Mouse (Mus musculus): ENCODE measurements at regions not wholly inside any gene's neighbourhood (a gene's known extent, or its start where the extent isn't known, plus 50 kb on each side); places are given as distances from the start of the nearest gene placed in this dataset.
"Not testable (repeated sequence)": the region's sequence is repeated elsewhere in the genome, so short reads cannot be mapped to it uniquely, and the experiment has no call there.

- H3K4me1 ChIP-seq (ENCODE audit: control insufficient read depth, insufficient read depth, low read length) = peaks cover 10% of the 10 kb centered on the region; the same call in 1 of the 2 replicates
- H3K9ac ChIP-seq (replicated peaks; ENCODE audit: low read depth, low read length) = no peak overlapping the region
- H3K27me3 ChIP-seq (ENCODE audit: control insufficient read depth, insufficient read depth, low read length) = no peaks in the 10 kb centered on the region
- ATAC-seq (ENCODE audit: low read depth) = no peak
- no peak overlapping the region for H3K27ac ChIP-seq (ENCODE audit: low read depth, low read length)
- no peaks in the 10 kb centered on the region for H3K9me3 ChIP-seq (ENCODE audit: control insufficient read depth, low read length)
- H3K36me3 ChIP-seq (ENCODE audit: control insufficient read depth, insufficient read depth, low read length) = no peaks in the 10 kb centered on the region
- 86% methylated on average over 5 of the region's 5 CpGs for WGBS
- no peak overlapping the region for H3K4me2 ChIP-seq (ENCODE audit: low read depth, low read length)
- no peak overlapping the region for H3K4me3 ChIP-seq (ENCODE audit: low read depth, low read length)
Measured at GRCm38 (mm10) chr13:97363765-97364164, 122.9 kb downstream of the Enc1 start.

GRCm38 (mm10) chr13:97363214-97363613 is 122.3 kb downstream of the Enc1 start:
- Histone ChIP-seq H3K4me2 (ENCODE audit: low read depth, low read length) (no peak overlapping the region), H3K4me1 (ENCODE audit: control insufficient read depth, insufficient read depth, low read length) (peaks cover 10% of the 10 kb centered on the region; the same call in 1 of the 2 replicates), H3K36me3 (ENCODE audit: control insufficient read depth, insufficient read depth, low read length) (no peaks in the 10 kb centered on the region), H3K9me3 (ENCODE audit: control insufficient read depth, low read length) (no peaks in the 10 kb centered on the region), H3K27ac (ENCODE audit: low read depth, low read length) (no peak overlapping the region), H3K4me3 (ENCODE audit: low read depth, low read length) (no peak overlapping the region), H3K9ac (replicated peaks; ENCODE audit: low read depth, low read length) (no peak overlapping the region), H3K27me3 (ENCODE audit: control insufficient read depth, insufficient read depth, low read length) (no peaks in the 10 kb centered on the region)
- 95% methylated on average over 4 of the region's 4 CpGs for WGBS
- no peak for ATAC-seq (ENCODE audit: low read depth)

GRCm38 (mm10) chr13:97360551-97360950 is 119.6 kb downstream of the Enc1 start:
- no peak overlapping the region for H3K27ac ChIP-seq (ENCODE audit: low read depth, low read length)
- no peak for ATAC-seq (ENCODE audit: low read depth)
- 89% methylated on average over 9 of the region's 9 CpGs for WGBS
- no peak overlapping the region for H3K9ac ChIP-seq (replicated peaks; ENCODE audit: low read depth, low read length)
- no peaks in the 10 kb centered on the region for H3K27me3 ChIP-seq (ENCODE audit: control insufficient read depth, insufficient read depth, low read length)
- H3K4me2 ChIP-seq (ENCODE audit: low read depth, low read length) = no peak overlapping the region
- no peak overlapping the region for H3K4me3 ChIP-seq (ENCODE audit: low read depth, low read length)
- H3K9me3 ChIP-seq (ENCODE audit: control insufficient read depth, low read length) = no peaks in the 10 kb centered on the region
- H3K4me1 ChIP-seq (ENCODE audit: control insufficient read depth, insufficient read depth, low read length) = peaks cover 8% of the 10 kb centered on the region; the same call in 1 of the 2 replicates
- H3K36me3 ChIP-seq (ENCODE audit: control insufficient read depth, insufficient read depth, low read length) = no peaks in the 10 kb centered on the region

- Histone ChIP-seq H3K4me1 (ENCODE audit: control insufficient read depth, insufficient read depth, low read length) (no peaks in the 10 kb centered on the region), H3K27ac (ENCODE audit: low read depth, low read length) (no peak overlapping the region), H3K27me3 (ENCODE audit: control insufficient read depth, insufficient read depth, low read length) (no peaks in the 10 kb centered on the region), H3K9me3 (ENCODE audit: control insufficient read depth, low read length) (no peaks in the 10 kb centered on the region), H3K4me3 (ENCODE audit: low read depth, low read length) (no peak overlapping the region), H3K4me2 (ENCODE audit: low read depth, low read length) (no peak overlapping the region), H3K9ac (replicated peaks; ENCODE audit: low read depth, low read length) (no peak overlapping the region), H3K36me3 (ENCODE audit: control insufficient read depth, insufficient read depth, low read length) (no peaks in the 10 kb centered on the region)
- ATAC-seq (ENCODE audit: low read depth) = no peak
- 87% methylated on average over 8 of the region's 8 CpGs for WGBS
Measured at GRCm38 (mm10) chr13:97358781-97359305, 117.9 kb downstream of the Enc1 start.

GRCm38 (mm10) chr13:97358261-97358660 is 117.4 kb downstream of the Enc1 start:
- H3K36me3 ChIP-seq (ENCODE audit: control insufficient read depth, insufficient read depth, low read length) = no peaks in the 10 kb centered on the region
- H3K27ac ChIP-seq (ENCODE audit: low read depth, low read length) = no peak overlapping the region
- ATAC-seq (ENCODE audit: low read depth) = no peak
- H3K27me3 ChIP-seq (ENCODE audit: control insufficient read depth, insufficient read depth, low read length) = no peaks in the 10 kb centered on the region
- H3K9ac ChIP-seq (replicated peaks; ENCODE audit: low read depth, low read length) = no peak overlapping the region
- H3K4me2 ChIP-seq (ENCODE audit: low read depth, low read length) = no peak overlapping the region
- WGBS = 51% methylated on average over 6 of the region's 6 CpGs
- H3K4me3 ChIP-seq (ENCODE audit: low read depth, low read length) = no peak overlapping the region
- H3K4me1 ChIP-seq (ENCODE audit: control insufficient read depth, insufficient read depth, low read length) = no peaks in the 10 kb centered on the region
- H3K9me3 ChIP-seq (ENCODE audit: control insufficient read depth, low read length) = no peaks in the 10 kb centered on the region

- ATAC-seq (ENCODE audit: low read depth) = no peak
- Histone ChIP-seq H3K4me1 (ENCODE audit: control insufficient read depth, insufficient read depth, low read length) (no peaks in the 10 kb centered on the region), H3K4me3 (ENCODE audit: low read depth, low read length) (no peak overlapping the region), H3K36me3 (ENCODE audit: control insufficient read depth, insufficient read depth, low read length) (no peaks in the 10 kb centered on the region), H3K27me3 (ENCODE audit: control insufficient read depth, insufficient read depth, low read length) (no peaks in the 10 kb centered on the region), H3K9ac (replicated peaks; ENCODE audit: low read depth, low read length) (no peak overlapping the region), H3K9me3 (ENCODE audit: control insufficient read depth, low read length) (no peaks in the 10 kb centered on the region), H3K4me2 (ENCODE audit: low read depth, low read length) (no peak overlapping the region), H3K27ac (ENCODE audit: low read depth, low read length) (no peak overlapping the region)
- 66% methylated on average over 13 of the region's 13 CpGs for WGBS
Measured at GRCm38 (mm10) chr13:97356923-97357807, 116.3 kb downstream of the Enc1 start.

GRCm38 (mm10) chr13:97355411-97355810 is 114.5 kb downstream of the Enc1 start:
- H3K9me3 ChIP-seq (ENCODE audit: control insufficient read depth, low read length); H3K4me1 ChIP-seq (ENCODE audit: control insufficient read depth, insufficient read depth, low read length): not testable (repeated sequence)
- 97% methylated on average over 6 of the region's 6 CpGs for WGBS

GRCm38 (mm10) chr13:97347696-97348095 is 106.8 kb downstream of the Enc1 start:
- WGBS = 83% methylated on average over 7 of the region's 7 CpGs
- no peak for ATAC-seq (ENCODE audit: low read depth)
- Histone ChIP-seq H3K27me3 (ENCODE audit: control insufficient read depth, insufficient read depth, low read length) (no peaks in the 10 kb centered on the region), H3K4me3 (ENCODE audit: low read depth, low read length) (no peak overlapping the region), H3K27ac (ENCODE audit: low read depth, low read length) (no peak overlapping the region), H3K4me2 (ENCODE audit: low read depth, low read length) (no peak overlapping the region), H3K9me3 (ENCODE audit: control insufficient read depth, low read length) (no peaks in the 10 kb centered on the region), H3K9ac (replicated peaks; ENCODE audit: low read depth, low read length) (no peak overlapping the region), H3K36me3 (ENCODE audit: control insufficient read depth, insufficient read depth, low read length) (no peaks in the 10 kb centered on the region), H3K4me1 (ENCODE audit: control insufficient read depth, insufficient read depth, low read length) (no peaks in the 10 kb centered on the region)

More at GRCm38 (mm10) chr13:97355411-97355810, 114.5 kb downstream of the Enc1 start:
- not testable (repeated sequence) for H3K27me3 ChIP-seq (ENCODE audit: control insufficient read depth, insufficient read depth, low read length); H3K27ac ChIP-seq (ENCODE audit: low read depth, low read length); H3K4me2 ChIP-seq (ENCODE audit: low read depth, low read length); H3K4me3 ChIP-seq (ENCODE audit: low read depth, low read length); H3K9ac ChIP-seq (replicated peaks; ENCODE audit: low read depth, low read length); H3K36me3 ChIP-seq (ENCODE audit: control insufficient read depth, insufficient read depth, low read length); ATAC-seq (ENCODE audit: low read depth)

- H3K4me3 ChIP-seq (ENCODE audit: low read depth, low read length) = no peak overlapping the region
- no peaks in the 10 kb centered on the region for H3K36me3 ChIP-seq (ENCODE audit: control insufficient read depth, insufficient read depth, low read length)
- no peak overlapping the region for H3K4me2 ChIP-seq (ENCODE audit: low read depth, low read length)
- ATAC-seq (ENCODE audit: low read depth) = no peak
- H3K27me3 ChIP-seq (ENCODE audit: control insufficient read depth, insufficient read depth, low read length) = no peaks in the 10 kb centered on the region
- H3K9ac ChIP-seq (replicated peaks; ENCODE audit: low read depth, low read length) = no peak overlapping the region
- no peaks in the 10 kb centered on the region; the same call in 1 of the 2 replicates for H3K4me1 ChIP-seq (ENCODE audit: control insufficient read depth, insufficient read depth, low read length)
- H3K9me3 ChIP-seq (ENCODE audit: control insufficient read depth, low read length) = no peaks in the 10 kb centered on the region
- no peak overlapping the region for H3K27ac ChIP-seq (ENCODE audit: low read depth, low read length)
- 78% methylated on average over 7 of the region's 7 CpGs for WGBS
Measured at GRCm38 (mm10) chr13:97341218-97341889, 100.4 kb downstream of the Enc1 start.
